Mouse (Mus musculus) lung, adult 18-20 months (tissue): ENCODE data around the gene Plin2.
A peak's percentile ranks its signal among the peaks of the same experiment; 100 is the strongest.

Experiments
- DNase-seq, 2 experiments: peaks; one replicate each; pipeline ENCODE4 v3.0.0; 2022; ENCODE audit warnings: mixed read lengths in 2 of 2

The Plin2 gene

DNA sequence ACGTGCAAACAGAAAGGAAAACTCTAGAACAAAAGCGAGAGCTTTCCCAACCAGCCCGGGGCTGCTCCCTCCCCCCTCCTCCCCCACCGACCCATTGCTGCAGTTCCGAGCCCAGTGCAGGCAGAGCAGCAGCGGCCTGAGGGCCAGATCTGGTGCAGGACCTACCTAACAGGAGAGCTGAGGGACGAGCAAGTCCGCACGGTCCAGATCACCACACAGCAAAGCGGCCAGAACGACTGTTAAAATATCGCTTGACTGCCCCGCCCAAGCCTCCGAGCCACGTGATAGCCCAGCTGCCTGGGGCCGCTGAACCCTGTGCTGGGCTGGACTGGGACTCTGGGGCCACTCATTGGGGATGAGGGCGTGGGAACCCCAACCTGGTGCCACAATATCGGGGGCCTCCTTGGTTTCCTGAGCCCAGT, at the start of gene Plin2:
Gene Plin2, minus strand, starts transcription at position 281 of the 422 bp plus-strand sequence.
- DNase-seq, result peak; percentile 86

DNA sequence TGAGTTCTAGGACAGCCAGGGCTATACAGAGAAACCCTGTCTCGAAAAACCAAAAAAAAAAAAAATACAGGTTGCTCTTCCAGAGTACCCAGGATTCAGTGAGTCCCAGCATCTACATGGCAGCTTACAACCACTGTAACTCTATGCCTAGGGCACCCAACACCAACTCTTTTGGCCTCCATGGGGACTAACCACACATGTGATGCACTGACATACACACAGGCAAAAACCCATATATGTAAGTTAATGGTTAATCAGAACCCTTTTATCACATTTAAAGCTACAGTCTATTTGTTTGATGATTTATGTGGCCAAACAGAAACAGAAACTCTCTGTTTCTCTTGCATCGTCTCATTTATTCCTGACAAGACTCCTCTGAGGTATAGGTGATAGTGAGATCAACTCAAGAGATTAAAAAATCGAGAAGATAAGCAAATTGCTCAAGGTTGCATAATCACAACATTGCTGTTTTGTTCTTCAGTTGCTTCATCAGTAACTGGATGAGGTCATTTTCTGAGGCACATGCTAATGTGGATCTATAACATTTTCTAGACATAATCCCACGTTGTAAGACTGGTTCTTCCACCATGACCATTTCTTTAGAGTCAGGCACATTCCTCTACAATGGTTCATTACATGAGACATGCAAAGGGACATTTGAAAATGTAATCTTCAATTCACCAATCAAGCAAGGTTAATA, 49.2 kb upstream of the Plin2 start:
- no peak for DNase-seq

DNA sequence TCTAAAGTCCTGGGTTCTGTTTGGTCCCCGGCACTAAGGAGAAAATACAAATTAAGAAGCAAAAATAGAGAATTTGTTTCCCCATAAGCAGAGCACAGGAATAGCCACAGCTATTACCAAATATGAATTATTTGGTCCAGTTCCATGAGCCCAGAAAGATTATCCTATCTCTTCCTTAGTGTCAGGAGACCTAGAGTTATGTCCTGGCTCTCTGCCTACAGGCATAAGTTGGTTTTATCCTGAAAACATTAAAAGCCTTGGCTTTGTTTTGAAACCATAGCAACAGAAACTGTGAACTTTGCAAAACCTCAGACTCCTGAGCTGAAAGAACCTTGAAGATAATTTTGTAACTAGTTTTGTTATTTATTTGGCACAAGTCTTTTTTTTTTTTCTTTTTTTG, 47.3 kb upstream of the Plin2 start:
- no peak for DNase-seq

DNA sequence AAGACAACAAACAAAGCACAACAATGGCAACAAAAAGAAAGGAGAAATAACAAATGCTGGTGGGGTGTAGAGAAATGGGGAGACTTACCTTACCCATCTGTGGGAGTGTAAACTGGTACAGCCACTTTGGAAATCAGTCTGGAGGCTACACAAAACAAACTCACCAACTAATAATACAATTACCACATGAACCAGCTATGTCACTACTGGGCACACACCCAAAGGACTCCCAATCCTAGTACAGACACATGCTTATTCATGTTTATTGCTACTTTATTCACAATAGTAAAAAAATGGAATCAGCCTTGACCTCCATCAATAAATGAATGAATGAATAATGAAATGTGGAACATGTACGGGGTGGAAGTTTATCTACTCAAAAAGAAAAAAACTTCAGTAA, 45.5 kb upstream of the Plin2 start:
- DNase-seq, result no peak

- no peak for DNase-seq
Observed at GRCm38 (mm10) chr4:86713518-86713917, 43.7 kb upstream of the Plin2 start.

DNA sequence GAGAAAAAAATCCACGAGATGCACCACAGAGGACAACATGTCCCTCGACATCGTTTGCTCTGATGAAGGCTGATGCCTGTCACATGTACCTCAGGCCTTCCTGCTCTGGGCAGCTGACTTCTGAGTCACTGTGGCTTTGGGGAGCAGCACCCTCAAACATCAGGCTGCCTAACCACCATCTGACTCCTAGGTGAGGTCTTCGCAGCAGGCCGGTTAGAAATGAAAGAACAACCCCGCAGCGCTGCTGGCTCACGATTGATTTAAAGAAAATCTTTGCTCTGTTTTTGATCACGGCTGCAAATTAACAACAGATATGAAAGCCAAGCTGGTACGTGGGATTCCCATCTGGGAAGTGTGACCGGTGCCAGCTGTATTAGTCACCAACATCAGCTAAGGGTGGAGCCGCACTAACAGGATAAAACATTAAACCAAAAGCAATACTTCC, 42.9 kb upstream of the Plin2 start:
- peak; percentile 53 to 55 for DNase-seq

GRCm38 (mm10) chr4:86710666-86711215, 40.9 kb upstream of the Plin2 start:
- no peak for DNase-seq

DNA sequence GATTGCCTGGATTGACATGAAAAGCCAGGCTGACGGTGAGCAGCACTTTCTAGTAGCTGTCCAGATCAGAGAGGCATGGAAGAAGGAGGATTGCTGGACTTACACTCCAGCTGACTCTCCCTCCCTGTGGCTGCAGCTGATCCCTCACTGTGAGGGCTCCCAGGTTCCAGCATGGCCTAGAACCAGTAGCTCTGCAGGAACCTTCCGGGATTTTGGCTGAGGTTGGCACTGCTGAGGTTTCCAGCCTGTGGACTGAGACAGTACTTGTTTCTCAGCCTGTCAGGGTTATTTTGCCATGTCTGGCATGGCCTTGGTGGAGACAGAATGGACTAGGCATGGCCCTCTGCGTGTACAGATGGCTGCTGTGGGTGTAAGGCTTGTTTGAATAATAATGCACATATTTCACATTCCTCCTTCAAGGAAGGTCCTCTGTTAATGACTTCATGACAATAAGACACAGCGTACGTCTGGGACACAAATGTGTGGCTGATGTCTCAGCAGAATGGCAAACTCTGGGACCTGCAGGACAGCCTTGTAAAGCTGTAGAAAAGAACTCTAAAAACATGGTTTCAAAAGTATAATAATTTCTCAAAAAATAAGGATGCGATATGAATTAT, 40.3 kb upstream of the Plin2 start:
- DNase-seq, result no peak

DNA sequence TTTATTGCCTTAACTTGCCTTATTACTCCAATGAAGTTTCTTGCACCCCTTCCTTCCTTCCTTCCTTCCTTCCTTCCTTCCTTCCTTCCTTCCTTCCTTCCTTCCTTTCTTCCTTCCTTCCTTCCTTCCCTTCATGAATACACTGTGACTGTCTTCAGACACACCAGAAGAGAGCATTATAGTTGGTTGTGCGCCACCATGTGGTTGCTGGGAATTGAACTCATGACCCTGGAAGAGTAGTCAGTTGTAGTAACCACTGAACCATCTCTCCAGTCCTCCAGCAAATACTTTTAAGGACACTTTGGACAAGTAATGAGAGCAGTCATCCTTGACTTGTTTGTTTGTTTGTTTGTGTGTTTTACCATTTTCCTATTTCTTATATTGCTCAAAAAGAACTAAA, 38.9 kb upstream of the Plin2 start:
- no peak for DNase-seq

- DNase-seq, result no peak
Observed at GRCm38 (mm10) chr4:86699161-86699865, 29.5 kb upstream of the Plin2 start.

DNA sequence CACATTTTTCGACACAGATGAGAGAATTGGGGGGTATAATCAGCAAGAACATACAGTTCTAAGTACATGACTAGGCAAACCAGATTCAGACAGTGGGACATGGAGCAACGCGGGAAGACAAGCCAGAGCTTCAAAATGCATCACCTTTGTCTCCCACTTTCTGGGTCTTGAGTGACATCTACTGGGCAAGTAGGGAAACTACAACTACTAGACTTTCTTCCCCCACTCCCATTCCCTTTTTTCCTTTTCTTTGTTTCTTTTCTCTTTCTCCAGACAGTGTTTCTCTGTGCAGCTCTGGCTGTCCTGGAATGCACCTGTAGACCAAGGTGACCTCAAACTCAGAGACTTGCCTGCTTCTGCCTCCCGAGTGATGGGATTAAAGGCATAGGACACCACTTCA, 27.0 kb upstream of the Plin2 start:
- peak in 1 of 2 experiments; percentile 29 for DNase-seq

DNA sequence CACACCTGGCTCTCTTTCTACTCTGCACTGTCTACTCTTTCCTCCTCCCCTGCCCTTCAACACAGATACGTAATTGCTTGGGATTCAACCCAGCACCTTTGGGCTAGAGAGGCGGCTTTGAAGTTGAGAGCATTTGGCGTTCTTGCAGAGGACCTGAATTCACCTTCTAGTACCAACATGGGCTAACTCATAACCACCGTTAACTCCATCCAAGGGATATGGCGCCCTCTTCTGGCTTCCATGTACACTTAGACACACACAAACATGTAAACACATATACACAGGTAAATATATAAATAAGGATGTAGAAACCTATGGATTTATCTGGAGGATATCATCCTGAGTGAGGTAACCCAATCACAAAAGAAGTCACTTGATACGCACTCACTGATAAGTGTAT, 25.2 kb upstream of the Plin2 start:
- peak; percentile 52 to 70 for DNase-seq

DNA sequence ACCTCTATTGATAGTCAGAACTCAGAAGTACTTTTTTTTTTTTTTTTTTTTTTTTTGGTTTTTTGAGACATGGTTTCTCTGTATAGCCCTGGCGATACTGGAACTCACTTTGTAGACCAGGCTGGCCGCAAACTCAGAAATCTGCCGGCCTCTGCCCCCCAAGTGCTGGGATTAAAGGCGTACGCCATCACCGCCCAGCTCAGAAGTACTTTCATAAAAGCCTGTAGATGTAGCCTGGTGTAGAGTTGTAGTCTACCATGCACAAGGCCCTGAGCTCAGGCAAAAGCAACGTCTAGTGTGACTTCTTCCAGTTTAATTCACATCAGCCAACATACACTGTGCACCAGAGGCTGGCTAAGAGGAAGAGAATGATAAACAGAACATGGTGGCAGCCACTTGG, 23.1 kb upstream of the Plin2 start:
- DNase-seq, result no peak

DNA sequence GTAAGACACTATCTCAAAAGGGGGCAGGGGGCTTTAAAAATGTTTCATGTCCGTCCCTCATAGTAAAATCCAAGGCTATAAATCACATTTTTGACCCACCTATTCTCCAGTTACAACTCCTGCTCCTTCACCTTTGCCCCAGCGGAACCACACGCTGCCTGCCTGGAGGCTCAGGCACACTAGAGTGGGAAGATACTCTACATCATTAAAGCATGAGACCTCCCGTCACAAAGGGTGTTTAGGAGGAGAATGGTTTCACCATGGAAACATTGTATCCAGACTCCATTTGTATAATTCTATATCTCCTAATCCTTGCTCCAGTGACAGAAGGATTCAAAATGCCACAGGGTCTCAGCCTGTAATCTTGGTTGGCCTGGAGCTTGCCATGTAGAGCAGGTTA, 21.4 kb upstream of the Plin2 start:
- no peak for DNase-seq

- DNase-seq, result no peak
Observed at GRCm38 (mm10) chr4:86690768-86691167, 20.9 kb upstream of the Plin2 start.

- DNase-seq, result peak; percentile 79 to 85
Observed at GRCm38 (mm10) chr4:86690194-86690593, 20.3 kb upstream of the Plin2 start.

DNA sequence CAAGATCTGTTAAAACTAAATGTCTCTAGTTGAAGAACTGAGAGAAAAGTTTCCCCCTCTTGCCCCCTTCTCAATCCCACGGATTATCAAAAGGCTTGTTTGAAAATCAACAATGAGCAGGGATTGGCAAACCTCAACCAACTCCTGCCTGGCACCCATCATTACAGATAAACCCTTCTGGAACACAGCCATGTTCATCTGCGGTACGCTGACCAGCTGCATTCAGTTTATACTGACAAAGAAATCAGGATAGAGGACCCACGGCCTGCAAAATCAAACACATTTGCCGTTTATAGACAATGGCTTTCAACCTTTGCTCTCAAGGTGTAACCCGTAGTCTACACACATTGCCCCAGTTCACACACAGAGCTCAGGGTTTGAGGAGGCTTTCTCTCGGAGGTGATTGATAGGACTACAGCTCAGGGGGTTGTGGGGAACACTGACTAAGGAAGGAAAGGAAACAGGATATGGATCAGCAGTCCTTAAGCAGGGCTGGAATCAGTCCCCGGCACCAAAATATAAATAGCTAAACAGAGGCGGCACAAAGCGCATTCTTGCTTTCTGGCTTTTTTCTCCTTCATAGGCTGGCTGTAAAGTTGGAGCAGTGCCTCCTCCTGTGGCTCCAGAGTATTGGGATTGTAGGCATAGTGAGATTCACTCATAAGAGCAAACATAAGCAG, 19.3 kb upstream of the Plin2 start:
- peak in 1 of 2 experiments; percentile 43 for DNase-seq

DNA sequence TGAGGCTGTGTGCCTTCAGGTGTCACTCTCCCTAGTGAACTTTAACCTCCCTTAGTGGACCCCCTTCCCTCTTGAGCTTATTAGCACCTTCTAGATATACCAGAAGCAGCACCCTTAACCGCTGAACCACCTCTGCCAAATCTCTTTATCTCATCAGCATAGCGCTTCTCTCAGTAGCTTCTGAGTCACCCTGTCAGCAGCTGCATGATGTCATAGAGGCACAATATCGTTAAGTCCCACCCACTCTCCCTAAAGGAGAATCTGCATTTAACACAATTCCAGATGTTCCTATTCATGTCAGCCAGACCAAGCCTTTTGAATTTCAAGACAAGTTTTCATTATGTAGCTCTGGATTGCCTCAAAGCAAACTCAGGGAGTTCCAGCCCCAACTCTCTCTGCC, 16.7 kb upstream of the Plin2 start:
- DNase-seq, result no peak

DNA sequence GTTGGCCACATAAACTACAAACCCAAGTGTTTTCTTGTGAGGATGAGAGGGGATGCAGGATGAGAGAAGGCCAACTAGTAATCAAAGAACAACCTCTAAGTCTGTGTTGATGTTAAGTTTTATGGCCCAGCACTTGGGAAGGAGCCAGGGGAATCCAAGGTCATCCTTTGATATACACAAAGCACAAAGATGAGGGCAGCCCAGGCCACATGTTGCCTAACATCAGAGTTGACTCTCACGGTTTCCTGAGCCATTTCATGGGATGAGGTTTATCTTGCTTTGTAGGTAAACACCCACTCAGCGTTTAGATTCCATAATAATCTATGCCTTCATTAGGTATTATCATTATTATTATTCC, 16.1 kb upstream of the Plin2 start:
- no peak for DNase-seq

DNA sequence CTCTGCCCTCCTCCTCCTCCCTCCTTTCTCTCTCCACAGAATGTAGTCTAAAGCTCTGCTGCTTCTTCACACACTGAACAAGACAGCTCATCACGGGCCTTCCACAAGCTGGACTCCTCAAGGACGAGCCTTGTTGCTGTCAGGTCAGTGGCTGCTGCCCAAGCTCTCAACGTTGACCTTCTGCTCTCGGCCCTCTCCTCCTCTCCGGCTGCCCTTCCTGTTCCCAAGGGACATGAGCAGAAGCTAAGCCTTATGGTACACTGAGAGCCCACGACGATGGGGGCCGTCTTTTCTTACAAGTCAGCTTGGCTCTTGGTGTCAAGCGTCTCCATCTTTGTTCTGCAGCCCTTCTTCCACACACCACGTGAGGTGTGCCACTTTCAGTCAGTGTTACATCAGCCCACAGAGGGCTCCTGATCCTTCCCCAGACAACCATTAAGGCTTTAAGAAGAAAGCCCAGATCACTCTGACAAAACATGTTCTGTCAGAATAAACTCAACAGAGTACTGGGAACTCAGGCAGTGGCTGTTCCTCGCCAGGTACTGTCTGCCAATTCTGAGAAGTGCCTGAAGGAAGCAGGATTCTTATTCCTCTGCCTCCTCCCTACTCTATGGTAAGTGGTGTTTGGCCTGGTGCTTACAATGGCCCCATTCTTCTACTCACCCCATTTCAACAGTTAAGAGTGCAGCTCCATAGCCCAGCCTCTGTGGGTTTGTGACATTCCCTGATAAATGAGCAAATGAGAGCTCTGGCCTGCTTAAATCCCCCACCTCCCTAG, 15.6 kb upstream of the Plin2 start:
- no peak for DNase-seq

- DNase-seq, result no peak
Observed at GRCm38 (mm10) chr4:86684806-86685205, 14.9 kb upstream of the Plin2 start.

GRCm38 (mm10) chr4:86683746-86684145, 13.9 kb upstream of the Plin2 start:
- DNase-seq, result no peak
